Mouse (Mus musculus): Measurements from ENCODE around the gene Selenoh. TPM values are rescaled to one million over a fixed set of nuclear protein-coding genes. Genes with fewer than 3 reads are reported as not detected.

Gene Selenoh
- polyA plus RNA-seq, 1 experiment from 2014 or later: 163 TPM

DNA sequence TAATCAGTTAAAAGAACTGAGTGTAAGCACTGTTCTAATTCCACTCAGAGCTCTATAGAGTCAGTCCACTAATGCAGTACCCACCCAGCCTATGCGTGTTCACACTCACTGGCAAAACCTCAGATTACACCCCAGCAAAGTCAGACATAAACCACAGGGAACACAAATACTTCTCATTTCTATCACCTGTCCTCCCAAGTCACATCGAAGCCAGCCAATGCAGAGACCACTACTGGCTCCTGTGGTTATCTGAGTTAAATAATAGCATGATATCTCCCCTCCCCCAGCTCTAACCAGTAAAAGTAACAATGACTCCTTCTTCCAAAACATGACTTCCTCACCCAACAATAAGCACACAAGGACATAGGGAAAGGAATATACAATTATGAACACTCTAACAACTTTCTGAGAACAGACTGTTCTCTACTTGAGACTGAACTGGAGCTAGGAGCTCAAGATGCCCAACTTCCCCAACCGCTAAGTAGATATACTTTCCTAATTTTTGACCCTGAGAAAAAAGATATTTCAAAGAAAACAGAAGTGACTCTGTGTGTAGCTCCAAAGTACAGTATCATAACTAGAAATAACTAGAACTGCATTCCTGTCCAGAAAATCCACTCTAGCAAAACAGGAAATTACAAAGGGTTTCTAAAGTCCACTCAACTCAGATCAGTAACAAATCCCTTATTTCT, 47.0 kb downstream of the Selenoh start:
- Histone ChIP-seq H3K4me2 (no peak overlapping the region), H3K27ac (no peak overlapping the region)

DNA sequence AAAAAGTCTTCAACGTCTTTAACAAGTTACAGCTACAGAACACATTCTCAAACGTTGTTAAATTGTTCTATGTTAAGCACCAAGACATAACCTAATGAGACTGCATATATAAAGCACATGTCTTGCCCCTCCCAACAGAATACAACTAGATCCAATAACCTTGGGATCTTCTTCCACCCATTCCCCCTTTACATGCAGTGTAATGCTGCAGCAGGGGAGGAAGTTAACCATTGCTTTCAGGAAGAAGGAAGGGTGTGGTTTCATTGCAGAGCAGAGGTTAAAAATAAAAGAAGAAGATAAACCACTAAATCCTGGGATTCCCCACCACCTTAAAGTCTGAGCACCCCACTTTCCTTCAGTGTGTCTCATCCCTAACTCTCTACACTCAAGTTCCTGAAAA, 47.9 kb downstream of the Selenoh start:
- Histone ChIP-seq H3K27ac (no peak overlapping the region), H3K9me3 (replicated peaks) (no peaks in the 10 kb centered on the region), H3K4me2 (no peak overlapping the region), H3K36me3 (peaks cover 37% of the 10 kb centered on the region), H3K27me3 (replicated peaks) (no peaks in the 10 kb centered on the region), H3K4me3 (no peak overlapping the region), H3K9ac (no peak overlapping the region), H3K4me1 (peaks cover 39% of the 10 kb centered on the region)
- ATAC-seq: no peak
- 69% methylated on average over 2 of the region's 2 CpGs for WGBS (ENCODE audit: insufficient replicate concordance)

More for the DNA sequence above, 47.0 kb downstream of the Selenoh start:
- H3K27me3 ChIP-seq (replicated peaks): no peaks in the 10 kb centered on the region
- 50% methylated on average over 3 of the region's 3 CpGs for WGBS (ENCODE audit: insufficient replicate concordance)
- H3K36me3 ChIP-seq: peaks cover 40% of the 10 kb centered on the region
- H3K9me3 ChIP-seq (replicated peaks): no peaks in the 10 kb centered on the region
- H3K4me1 ChIP-seq: peaks cover 42% of the 10 kb centered on the region
- H3K9ac ChIP-seq: no peak overlapping the region
- no peak overlapping the region for H3K4me3 ChIP-seq
- no peak for ATAC-seq

DNA sequence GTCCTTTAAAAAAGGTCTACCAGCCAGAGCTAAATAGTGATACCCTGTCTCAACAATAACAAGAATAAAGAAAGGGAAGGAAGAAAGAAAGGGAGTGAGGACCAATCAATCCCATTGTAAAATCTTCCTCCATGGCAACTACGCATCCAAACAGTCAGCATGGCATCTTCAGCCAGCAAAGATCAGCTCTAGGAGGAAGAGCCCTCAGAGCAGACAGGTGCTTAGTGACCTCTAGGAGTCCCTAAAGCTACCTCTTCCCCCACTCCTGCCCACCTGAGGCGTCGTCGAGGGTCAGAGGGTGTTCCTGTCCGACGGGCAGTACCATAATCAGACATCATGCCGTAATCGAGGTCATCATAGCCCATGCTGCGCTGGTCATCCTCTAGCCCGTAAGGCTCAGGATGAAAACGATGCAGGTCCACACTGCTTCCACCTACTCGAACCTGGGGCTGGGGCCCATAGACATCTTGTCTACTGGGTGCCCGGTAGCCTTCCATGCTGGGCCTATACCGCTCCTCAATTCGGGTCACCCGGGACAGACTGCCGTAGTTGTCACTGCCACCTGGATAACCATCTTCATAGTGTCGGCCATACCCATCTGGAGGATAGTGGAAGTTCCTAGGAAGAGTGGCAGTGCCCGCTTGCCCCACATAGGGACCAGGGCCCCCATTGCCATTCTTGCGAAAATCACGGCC, 50.8 kb downstream of the Selenoh start:
- no peaks in the 10 kb centered on the region for H3K9me3 ChIP-seq (replicated peaks)
- H3K9ac ChIP-seq: no peak overlapping the region
- no peak overlapping the region for H3K4me3 ChIP-seq
- 86% methylated on average over 21 of the region's 21 CpGs for WGBS (ENCODE audit: insufficient replicate concordance)
- no peak overlapping the region for H3K4me2 ChIP-seq
- peaks cover 64% of the 10 kb centered on the region for H3K36me3 ChIP-seq
- H3K4me1 ChIP-seq: peaks cover 31% of the 10 kb centered on the region
- H3K27me3 ChIP-seq (replicated peaks): no peaks in the 10 kb centered on the region
- H3K27ac ChIP-seq: no peak overlapping the region
- ATAC-seq: no peak

Other genes with a start within 250 kb of the Selenoh start
- gene Calcrl, start 245.4 kb downstream of the Selenoh start, polyA plus RNA-seq (2016; fragmentation: Nextera tagmentation; extraction: Ambion mirVana): 22.1 and 24.6 TPM in 2 replicates
- 25.0 and 25.8 TPM in 2 replicates for gene Tfpi, start 194.0 kb downstream of the Selenoh start, polyA plus RNA-seq (2016; fragmentation: Nextera tagmentation; extraction: Ambion mirVana)
- 18.6 and 20.5 TPM in 2 replicates for gene Ctnnd1, start 20.0 kb downstream of the Selenoh start, polyA plus RNA-seq (2016; fragmentation: Nextera tagmentation; extraction: Ambion mirVana)
- 0.04 and 0.10 TPM in 2 replicates for gene Btbd18, start 11.7 kb downstream of the Selenoh start, polyA plus RNA-seq (2016; fragmentation: Nextera tagmentation; extraction: Ambion mirVana)
- not detected in 2 replicates for gene Gm28635, start 7.3 kb upstream of the Selenoh start, polyA plus RNA-seq (2016; fragmentation: Nextera tagmentation; extraction: Ambion mirVana)
- gene Med19, start 7.6 kb upstream of the Selenoh start, polyA plus RNA-seq (2016; fragmentation: Nextera tagmentation; extraction: Ambion mirVana): 27.2 and 28.1 TPM in 2 replicates
- gene Tmx2, start 8.4 kb upstream of the Selenoh start, polyA plus RNA-seq (2016; fragmentation: Nextera tagmentation; extraction: Ambion mirVana): 86.3 and 88.8 TPM in 2 replicates
- 28.1 and 29.3 TPM in 2 replicates for gene Zdhhc5, start 44.4 kb upstream of the Selenoh start, polyA plus RNA-seq (2016; fragmentation: Nextera tagmentation; extraction: Ambion mirVana)
- gene Clp1, start 56.6 kb upstream of the Selenoh start, polyA plus RNA-seq (2016; fragmentation: Nextera tagmentation; extraction: Ambion mirVana): 57.2 and 59.8 TPM in 2 replicates
- 49.8 and 52.1 TPM in 2 replicates for gene Ypel4, start 63.3 kb upstream of the Selenoh start, polyA plus RNA-seq (2016; fragmentation: Nextera tagmentation; extraction: Ambion mirVana)
- 3.8 and 3.9 TPM in 2 replicates for gene Gm19426, start 72.9 kb upstream of the Selenoh start, polyA plus RNA-seq (2016; fragmentation: Nextera tagmentation; extraction: Ambion mirVana)
- 30.8 and 32.3 TPM in 2 replicates for gene Serping1, start 104.7 kb upstream of the Selenoh start, polyA plus RNA-seq (2016; fragmentation: Nextera tagmentation; extraction: Ambion mirVana)
- 293 and 321 TPM in 2 replicates for gene Ube2l6, start 128.1 kb upstream of the Selenoh start, polyA plus RNA-seq (2016; fragmentation: Nextera tagmentation; extraction: Ambion mirVana)
- gene Smtnl1, start 151.9 kb upstream of the Selenoh start, polyA plus RNA-seq (2016; fragmentation: Nextera tagmentation; extraction: Ambion mirVana): 0.29 and 0.43 TPM in 2 replicates
- gene Timm10, start 156.2 kb upstream of the Selenoh start, polyA plus RNA-seq (2016; fragmentation: Nextera tagmentation; extraction: Ambion mirVana): 50.9 and 54.3 TPM in 2 replicates
- 153 and 162 TPM in 2 replicates for gene Slc43a1, start 168.1 kb upstream of the Selenoh start, polyA plus RNA-seq (2016; fragmentation: Nextera tagmentation; extraction: Ambion mirVana)
- 0.29 and 0.31 TPM in 2 replicates for gene Rtn4rl2, start 215.9 kb upstream of the Selenoh start, polyA plus RNA-seq (2016; fragmentation: Nextera tagmentation; extraction: Ambion mirVana)

Data from liver, embryonic 12.5 days (tissue).